Mouse (Mus musculus) activated CD4-positive, CD25-positive, alpha-beta regulatory T cell (primary cell): ENCODE measurements around the gene Olfr1105. TPM values are rescaled to one million over a fixed set of nuclear protein-coding genes. Genes with fewer than 3 reads are reported as not detected.

Source experiments
- polyA plus RNA-seq, 2 experiments: library from polyadenylated mRNA; unstranded; fragments of 100-300 nt; shearing (Covaris generic); gene quantifications; one replicate each; pipeline ENCODE4 v1.2.1; 2017

Gene Olfr1105
- polyA plus RNA-seq = under 1 TPM; 0.11 TPM

GRCm38 (mm10) chr2:87036431-87036830, at the start of gene Olfr1105:
TSS of gene Olfr1105 (minus strand) at chr2:87036531.

GRCm38 (mm10) chr2:87075717-87076116, 39.4 kb upstream of the Olfr1105 start, which contains the start of gene Olfr1107:
TSS of gene Olfr1107 (minus strand) at chr2:87075817.

GRCm38 (mm10) chr2:87052173-87052572, 15.8 kb upstream of the Olfr1105 start, which contains the start of gene Olfr1106:
TSS of gene Olfr1106 (minus strand) at chr2:87052273.

GRCm38 (mm10) chr2:87026980-87027379, 9.4 kb downstream of the Olfr1105 start, which contains the start of gene Olfr1104:
TSS of gene Olfr1104 (minus strand) at chr2:87027080.

GRCm38 (mm10) chr2:86998098-86998497, 38.2 kb downstream of the Olfr1105 start, which contains the start of gene Olfr1102:
TSS of gene Olfr1102 (plus strand) at chr2:86998398.

GRCm38 (mm10) chr2:86991121-86991520, 45.2 kb downstream of the Olfr1105 start, which contains the start of gene Olfr1101:
TSS of gene Olfr1101 (minus strand) at chr2:86991221.

Other genes with a start within 250 kb of the Olfr1105 start
- gene Olfr141, start 226.5 kb downstream of the Olfr1105 start, polyA plus RNA-seq = not detected
- not detected for gene Olfr1094, start 211.9 kb downstream of the Olfr1105 start, polyA plus RNA-seq
- under 1 TPM in 1 of 2 experiments, not detected in 1; 0.57 TPM for gene Olfr1095, start 184.8 kb downstream of the Olfr1105 start, polyA plus RNA-seq
- under 1 TPM; 0.04 to 0.28 TPM for gene Gm13723, start 161.7 kb downstream of the Olfr1105 start, polyA plus RNA-seq
- gene Olfr1097, start 144.3 kb downstream of the Olfr1105 start, polyA plus RNA-seq = under 1 TPM in 1 of 2 experiments, not detected in 1; 0.17 TPM
- under 1 TPM in 1 of 2 experiments, not detected in 1; 0.37 TPM for gene Olfr1098, start 112.0 kb downstream of the Olfr1105 start, polyA plus RNA-seq
- not detected for gene Olfr1099, start 75.8 kb downstream of the Olfr1105 start, polyA plus RNA-seq
- gene Olfr1100, start 56.6 kb downstream of the Olfr1105 start, polyA plus RNA-seq = not detected
- not detected for gene Olfr1101, start 45.3 kb downstream of the Olfr1105 start, polyA plus RNA-seq
- gene Olfr1102, start 38.1 kb downstream of the Olfr1105 start, polyA plus RNA-seq = not detected
- not detected for gene Olfr1104, start 9.5 kb downstream of the Olfr1105 start, polyA plus RNA-seq
- under 1 TPM in 1 of 2 experiments, not detected in 1; 0.18 TPM for gene Olfr1106, start 15.7 kb upstream of the Olfr1105 start, polyA plus RNA-seq
- gene Olfr1107, start 39.3 kb upstream of the Olfr1105 start, polyA plus RNA-seq = not detected
- gene Olfr1109, start 59.5 kb upstream of the Olfr1105 start, polyA plus RNA-seq = under 1 TPM in 1 of 2 experiments, not detected in 1; 0.23 TPM
- not detected for gene Olfr259, start 78.0 kb upstream of the Olfr1105 start, polyA plus RNA-seq
- not detected for gene Olfr1110, start 103.8 kb upstream of the Olfr1105 start, polyA plus RNA-seq
- gene Olfr1111, start 116.1 kb upstream of the Olfr1105 start, polyA plus RNA-seq = not detected
- gene Olfr1112, start 151.3 kb upstream of the Olfr1105 start, polyA plus RNA-seq = not detected
- not detected for gene Olfr1113, start 172.4 kb upstream of the Olfr1105 start, polyA plus RNA-seq
- not detected for gene Olfr1115, start 211.5 kb upstream of the Olfr1105 start, polyA plus RNA-seq
- under 1 TPM in 1 of 2 experiments, not detected in 1; 0.17 TPM for gene Olfr1116, start 231.0 kb upstream of the Olfr1105 start, polyA plus RNA-seq